Mouse (Mus musculus) embryo, embryonic 10 days (tissue): Measurements from ENCODE around the gene Osgepl1.
"Not testable (repeated sequence)": the region's sequence is repeated elsewhere in the genome, so short reads cannot be mapped to it uniquely, and the experiment has no call there.

Source experiments
- DNase-seq: peaks from one replicate; pipeline ENCODE4 v3.0.0-alpha.2; 2015; ENCODE audit warnings: low spot score

Gene Osgepl1

GRCm38 (mm10) chr1:53312989-53313967 lies at the start of gene Osgepl1:
Gene Osgepl1, plus strand, starts transcription at chr1:53313624.
- peak; percentile 89 for DNase-seq

GRCm38 (mm10) chr1:53264958-53265612 lies 48.3 kb upstream of the Osgepl1 start:
- not testable (repeated sequence) for DNase-seq

- no peak for DNase-seq
Observed at GRCm38 (mm10) chr1:53269901-53270300, 43.5 kb upstream of the Osgepl1 start.

GRCm38 (mm10) chr1:53272646-53273045 lies 40.8 kb upstream of the Osgepl1 start:
- peak; percentile 29 for DNase-seq

- no peak for DNase-seq
Observed at GRCm38 (mm10) chr1:53291197-53291596, 22.2 kb upstream of the Osgepl1 start.

GRCm38 (mm10) chr1:53296581-53297383 lies 16.6 kb upstream of the Osgepl1 start, which contains the start of the genes Pms1, Ormdl1 and Gm28778:
Gene Pms1, minus strand, starts transcription at chr1:53297018.
Gene Ormdl1, plus strand, starts transcription at chr1:53297095.
Gene Gm28778, plus strand, starts transcription at chr1:53297111.
- peak; percentile 95 for DNase-seq

GRCm38 (mm10) chr1:53300506-53300905 lies 12.9 kb upstream of the Osgepl1 start:
- DNase-seq, result no peak

GRCm38 (mm10) chr1:53321662-53322344 lies 8.4 kb downstream of the Osgepl1 start:
- DNase-seq, result no peak

- DNase-seq, result no peak
Observed at GRCm38 (mm10) chr1:53323254-53323653, 9.8 kb downstream of the Osgepl1 start.

GRCm38 (mm10) chr1:53324277-53324676 lies 10.9 kb downstream of the Osgepl1 start:
- no peak for DNase-seq

GRCm38 (mm10) chr1:53324827-53325494 lies 11.5 kb downstream of the Osgepl1 start:
- DNase-seq, result no peak

- DNase-seq, result not testable (repeated sequence)
Observed at GRCm38 (mm10) chr1:53333527-53333926, 20.1 kb downstream of the Osgepl1 start.

GRCm38 (mm10) chr1:53335465-53335864 lies 22.0 kb downstream of the Osgepl1 start:
- DNase-seq, result no peak

GRCm38 (mm10) chr1:53337403-53337802 lies 24.0 kb downstream of the Osgepl1 start:
- not testable (repeated sequence) for DNase-seq

- DNase-seq, result no peak
Observed at GRCm38 (mm10) chr1:53341071-53341470, 27.6 kb downstream of the Osgepl1 start.

GRCm38 (mm10) chr1:53352327-53353261 lies 39.2 kb downstream of the Osgepl1 start, which contains the start of the genes Asdurf, Gm28551 and Asnsd1:
Gene Asdurf, minus strand, starts transcription at chr1:53352619.
Gene Gm28551, minus strand, starts transcription at chr1:53352667.
Gene Asnsd1, minus strand, starts transcription at chr1:53352752.
- peak; percentile 96 for DNase-seq

GRCm38 (mm10) chr1:53358988-53359387 lies 45.6 kb downstream of the Osgepl1 start:
- no peak for DNase-seq
